Comparison of ENCODE assay signal across 13 mouse cellular contexts in genomic region chr7:140054124-140054523, GRCm38 (mm10). TPM values are rescaled to one million over a fixed set of nuclear protein-coding genes. Genes with fewer than 3 reads are reported as not detected.
"Had no signal": no experiment of that assay in that cellular context is flagged by ENCODE, and none has a peak within 500 bp of the region (broad histone marks: within the 10 kb centered on the region; RNA-seq: fewer than 3 reads in every experiment).

No protein-coding gene starts in this region.

- DNase-seq: kidney, adult 18-20 months; kidney, postnatal 10 days; kidney, postnatal 4 days; liver; lung, adult 18-20 months; right cerebral cortex, adult 18-20 months; right cerebral cortex, postnatal 25 days; thymus, postnatal 4 days had no signal

- ATAC-seq: intestine, embryonic 15.5 days; midbrain, embryonic 13.5 days had no signal

RNA-seq across cellular contexts. Expression of gene Prap1, which starts 39.1 kb away (rescaled TPM):
- total RNA-seq: left cerebral cortex, adult 8-10 months; left cerebral cortex, postnatal 36 days; midbrain, postnatal 0 days had no signal
